Mouse (Mus musculus) myocyte (in vitro differentiated cells): ENCODE data around the gene H2afy. TPM values are rescaled to one million over a fixed set of nuclear protein-coding genes. Genes with fewer than 3 reads are reported as not detected.
A peak's percentile ranks its signal among the peaks of the same experiment; 100 is the strongest.

Experiments
- H3K27me3 ChIP-seq: one replicate; pipeline ENCODE4 v1.6.1; 2011; ENCODE audit not compliant: control insufficient read depth, insufficient read depth, insufficient read length
- H3K36me3 ChIP-seq: one replicate; pipeline ENCODE4 v1.6.1; 2011; ENCODE audit not compliant: control insufficient read depth, insufficient read depth
- H3K4me2 ChIP-seq: one replicate; pipeline ENCODE4 v1.6.1; 2011; ENCODE audit warnings: low read depth, control low read depth
- H3K4me3 ChIP-seq: one replicate; pipeline ENCODE4 v1.5.1; 2011; ENCODE audit warnings: mild to moderate bottlenecking, control low read depth, moderate library complexity
- H3K79me2 ChIP-seq: one replicate; pipeline ENCODE4 v1.6.1; 2011; ENCODE audit not compliant: control insufficient read depth, insufficient read depth
- H3ac ChIP-seq: one replicate; pipeline ENCODE4 v1.6.1; 2011; ENCODE audit not compliant: control insufficient read depth, insufficient read length
- CEBPB ChIP-seq: IDR thresholded peaks from 2 replicates; pipeline ENCODE4 v1.6.1; 2011; ENCODE audit warnings: mild to moderate bottlenecking, moderate library complexity; ENCODE audit not compliant: poor library complexity, insufficient read depth, severe bottlenecking
- E2F4 ChIP-seq: IDR thresholded peaks from one replicate; pipeline ENCODE4 v1.6.1; 2011; ENCODE audit warnings: mild to moderate bottlenecking, control low read depth, moderate library complexity; ENCODE audit not compliant: insufficient read depth
- MAX ChIP-seq: IDR thresholded peaks from one replicate; pipeline ENCODE4 v1.6.1; 2011; ENCODE audit warnings: low read depth, mild to moderate bottlenecking, control low read depth
- MYOD1 ChIP-seq, 3 experiments: IDR thresholded peaks; one replicate each; pipeline ENCODE4 v1.6.1; 2011; ENCODE audit warnings: control low read depth in 2 of 3, low read depth in 2 of 3, mild to moderate bottlenecking in 2 of 3, moderate library complexity in 1 of 3; ENCODE audit not compliant: insufficient read length in 2 of 3, control insufficient read depth in 1 of 3
- MYOG ChIP-seq, 3 experiments: IDR thresholded peaks; one replicate each; pipeline ENCODE4 v1.6.1; 2011; ENCODE audit warnings: control low read depth in 2 of 3, low read depth in 2 of 3, mild to moderate bottlenecking in 2 of 3; ENCODE audit not compliant: insufficient read length in 2 of 3, control insufficient read depth in 1 of 3, insufficient read depth in 1 of 3
- POLR2A ChIP-seq: IDR thresholded peaks from one replicate; pipeline ENCODE4 v1.6.1; 2011; ENCODE audit warnings: low read depth, mild to moderate bottlenecking, control low read depth, moderate library complexity; ENCODE audit not compliant: insufficient read length
- POLR2AphosphoS2 ChIP-seq: IDR thresholded peaks from one replicate; pipeline ENCODE4 v1.6.1; 2011; ENCODE audit warnings: low read depth, control low read depth; ENCODE audit not compliant: insufficient read length
- REST ChIP-seq: IDR thresholded peaks from one replicate; pipeline ENCODE4 v1.6.1; 2011; ENCODE audit warnings: mild to moderate bottlenecking, control low read depth, moderate library complexity; ENCODE audit not compliant: insufficient read depth, insufficient read length
- SRF ChIP-seq: IDR thresholded peaks from one replicate; pipeline ENCODE4 v1.6.1; 2011; ENCODE audit warnings: low read depth; ENCODE audit not compliant: control insufficient read depth, insufficient read length
- TCF12 ChIP-seq: IDR thresholded peaks from one replicate; pipeline ENCODE4 v1.6.1; 2011; ENCODE audit warnings: mild to moderate bottlenecking, control low read depth; ENCODE audit not compliant: poor library complexity, insufficient read depth, severe bottlenecking
- TCF3 ChIP-seq: IDR thresholded peaks from one replicate; pipeline ENCODE4 v1.6.1; 2011; ENCODE audit warnings: low read depth, control low read depth; ENCODE audit not compliant: insufficient read length
- USF1 ChIP-seq: IDR thresholded peaks from one replicate; pipeline ENCODE4 v1.6.1; 2011; ENCODE audit warnings: low read depth, mild to moderate bottlenecking, control low read depth, moderate library complexity
- polyA plus RNA-seq: library from polyadenylated mRNA; unstranded; fragments of >200 nt; fragmentation: generic; extraction: Trizol; gene quantifications from one replicate; pipeline ENCODE4 v1.2.1, GENCODE M21; 2012; ENCODE audit warnings: missing spikeins

H2afy gene
- polyA plus RNA-seq, 1 experiment: 62.8 TPM

DNA sequence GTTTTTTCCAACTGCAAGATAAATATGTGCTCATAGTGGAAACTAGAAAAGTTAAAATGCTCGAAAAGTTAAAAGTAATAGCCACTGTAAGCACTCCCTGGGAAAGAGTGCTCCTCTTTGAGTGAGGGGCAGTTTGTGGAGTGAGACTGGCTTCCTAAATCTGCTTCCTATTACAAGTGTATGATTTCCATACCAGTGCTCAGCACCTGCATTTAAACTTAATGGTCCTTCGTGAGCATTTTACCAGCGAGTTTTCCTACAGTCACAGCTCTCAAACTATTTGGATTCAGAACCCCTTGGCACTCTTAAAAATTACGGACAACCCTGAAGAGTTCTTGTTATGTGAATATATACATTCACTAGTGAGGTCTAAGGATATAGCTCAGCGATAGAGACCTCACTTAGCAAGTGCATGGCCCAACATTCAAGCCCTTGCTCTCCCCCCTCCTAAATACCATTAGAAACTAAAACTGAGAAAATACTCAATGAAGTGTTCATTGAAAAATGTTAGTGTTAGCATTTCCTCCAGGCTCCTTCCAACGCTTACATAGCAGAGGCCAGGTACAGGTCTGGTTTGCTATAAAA lies 3.1 kb upstream of the H2afy start:
- peaks cover 15% of the 10 kb centered on the region for H3K79me2 ChIP-seq
- no peak overlapping the region for H3K4me2 ChIP-seq
- TF ChIP-seq MAX: no peak
- TF ChIP-seq MYOG (IDR thresholded peaks at IDR 0.05; ENCODE audit: control insufficient read depth in 1 of 3, insufficient read depth in 1 of 3, insufficient read length in 2 of 3, low read depth in 2 of 3): no peak
- H3K27me3 ChIP-seq: peaks cover 19% of the 10 kb centered on the region
- no peak overlapping the region for H3ac ChIP-seq
- H3K4me3 ChIP-seq: no peak overlapping the region
- no peaks in the 10 kb centered on the region for H3K36me3 ChIP-seq

DNA sequence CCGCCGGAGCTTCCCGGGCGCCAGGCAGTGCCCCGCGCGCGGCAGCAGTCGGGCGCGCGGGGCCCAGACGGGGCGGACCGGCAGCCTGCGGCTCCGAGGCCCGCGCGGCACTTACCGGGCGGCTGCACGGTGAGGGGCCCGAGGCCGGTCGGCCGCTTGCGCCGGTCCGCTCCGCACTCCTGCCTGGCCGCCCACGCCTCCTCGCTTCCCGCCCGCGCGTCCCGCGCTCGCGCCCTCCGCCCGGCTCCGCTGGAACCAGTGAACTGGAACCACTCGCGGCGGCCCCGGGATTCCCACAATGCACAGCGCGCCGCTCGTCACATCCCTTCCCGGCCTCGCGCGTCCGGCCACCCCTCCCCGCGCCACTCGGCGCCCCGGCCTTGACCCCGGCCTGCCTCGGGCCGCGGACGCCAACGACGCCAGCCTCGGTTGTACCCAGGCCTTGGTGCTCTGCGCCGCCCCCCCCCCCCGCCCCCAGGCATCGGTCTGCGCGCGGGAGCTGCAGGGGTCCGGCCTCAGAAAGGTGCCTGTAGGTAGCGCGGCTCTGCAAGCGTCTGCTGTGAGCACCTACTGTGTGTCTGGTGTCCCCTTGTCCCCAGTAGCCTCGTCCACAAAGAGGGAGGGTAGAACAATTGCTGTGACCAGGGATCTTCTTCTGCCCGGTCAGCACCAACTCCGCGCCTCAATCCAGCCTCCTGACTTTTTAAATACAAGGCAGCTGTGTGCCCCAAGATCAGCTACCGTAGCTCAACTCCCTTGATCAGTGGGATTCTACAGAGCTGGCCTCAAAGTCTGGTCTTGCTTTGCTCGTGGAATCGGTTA lies 719 bp downstream of the H2afy start:
- Histone ChIP-seq H3K4me3 (peak overlapping the region; percentile 38), H3K27me3 (no peaks in the 10 kb centered on the region), H3K79me2 (peaks cover 53% of the 10 kb centered on the region), H3K36me3 (peaks cover 6% of the 10 kb centered on the region), H3ac (peak overlapping the region; percentile 84), H3K4me2 (peak overlapping the region; percentile 97)
- TF ChIP-seq TCF3 (no peak), TCF12 (no peak), REST (no peak), POLR2A (peak; percentile 83), SRF (no peak), USF1 (no peak), CEBPB (no peak), MYOG (IDR thresholded peaks at IDR 0.05; ENCODE audit: control insufficient read depth in 1 of 3, insufficient read depth in 1 of 3, insufficient read length in 2 of 3, low read depth in 2 of 3) (no peak), MAX (no peak), POLR2AphosphoS2 (peak; percentile 74), MYOD1 (IDR thresholded peaks at IDR 0.05; ENCODE audit: control insufficient read depth in 1 of 3, insufficient read length in 2 of 3, low read depth in 2 of 3) (peak in 1 of 3 experiments; percentile 12), E2F4 (peak; percentile 5)

DNA sequence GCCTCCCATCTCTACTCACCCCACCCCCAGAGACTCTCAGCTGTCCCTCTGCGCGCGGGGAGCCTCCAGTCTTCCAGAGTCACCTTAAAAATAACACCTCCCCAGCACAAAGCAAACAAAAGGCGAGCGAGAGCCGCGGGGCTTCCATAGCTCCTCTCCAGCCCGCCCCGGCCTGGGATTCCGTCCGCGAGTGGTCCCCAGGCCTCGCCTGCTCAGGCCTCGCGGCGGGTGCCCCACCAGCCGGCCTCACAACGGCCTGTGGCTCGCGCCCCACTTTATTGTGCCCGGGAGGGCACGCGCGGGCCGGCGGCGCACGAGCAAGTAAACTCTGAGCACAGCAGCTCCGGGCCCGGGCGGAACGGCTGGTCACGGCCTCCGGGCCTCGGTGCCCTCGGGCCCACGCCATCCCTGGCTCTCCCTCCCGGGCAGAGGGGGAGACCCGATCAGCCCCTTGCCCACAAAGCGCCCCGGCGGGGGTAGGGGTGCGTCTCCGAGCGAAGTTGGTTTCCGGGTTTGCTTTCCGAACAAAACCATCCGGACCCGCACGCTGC lies 1.5 kb downstream of the H2afy start:
- peak overlapping the region; percentile 38 for H3K4me3 ChIP-seq
- TF ChIP-seq TCF12 (no peak), MAX (no peak), E2F4 (no peak), MYOG (IDR thresholded peaks at IDR 0.05; ENCODE audit: control insufficient read depth in 1 of 3, insufficient read depth in 1 of 3, insufficient read length in 2 of 3, low read depth in 2 of 3) (peak in 1 of 3 experiments; percentile 43), SRF (no peak)
- H3K36me3 ChIP-seq: peaks cover 6% of the 10 kb centered on the region
- H3K27me3 ChIP-seq: no peaks in the 10 kb centered on the region
- H3K79me2 ChIP-seq: peaks cover 60% of the 10 kb centered on the region
- H3K4me2 ChIP-seq: peak overlapping the region; percentile 72
- H3ac ChIP-seq: peak overlapping the region; percentile 84

DNA sequence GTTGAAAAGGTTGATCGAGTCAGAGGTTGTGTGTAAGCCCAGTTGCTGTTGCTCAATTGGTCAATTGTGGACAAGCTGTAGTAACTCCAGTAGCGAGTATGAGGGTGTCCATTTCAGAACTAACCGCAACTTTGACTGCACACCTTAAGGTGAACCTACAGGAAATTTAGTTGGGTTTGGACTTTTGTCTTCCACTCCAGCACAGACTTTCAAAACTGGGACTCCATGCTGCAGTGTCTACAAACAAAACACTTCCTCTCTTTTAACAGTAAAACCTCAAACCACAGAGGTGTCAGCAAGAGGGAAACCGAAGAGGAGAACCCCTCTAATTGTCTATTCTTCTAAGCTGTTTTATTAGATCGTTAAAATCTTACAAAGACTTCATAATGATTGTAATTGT lies 2.1 kb downstream of the H2afy start:
- peak overlapping the region; percentile 84 for H3ac ChIP-seq
- TF ChIP-seq USF1 (no peak), TCF12 (no peak), E2F4 (no peak), REST (no peak), CEBPB (no peak), SRF (no peak), MYOD1 (IDR thresholded peaks at IDR 0.05; ENCODE audit: control insufficient read depth in 1 of 3, insufficient read length in 2 of 3, low read depth in 2 of 3) (no peak), MYOG (IDR thresholded peaks at IDR 0.05; ENCODE audit: control insufficient read depth in 1 of 3, insufficient read depth in 1 of 3, insufficient read length in 2 of 3, low read depth in 2 of 3) (no peak), POLR2AphosphoS2 (no peak), MAX (no peak), TCF3 (no peak), POLR2A (no peak)
- H3K27me3 ChIP-seq: no peaks in the 10 kb centered on the region
- H3K4me3 ChIP-seq: peak overlapping the region; percentile 38
- peaks cover 6% of the 10 kb centered on the region for H3K36me3 ChIP-seq
- H3K4me2 ChIP-seq: peak overlapping the region; percentile 72
- H3K79me2 ChIP-seq: peaks cover 65% of the 10 kb centered on the region

DNA sequence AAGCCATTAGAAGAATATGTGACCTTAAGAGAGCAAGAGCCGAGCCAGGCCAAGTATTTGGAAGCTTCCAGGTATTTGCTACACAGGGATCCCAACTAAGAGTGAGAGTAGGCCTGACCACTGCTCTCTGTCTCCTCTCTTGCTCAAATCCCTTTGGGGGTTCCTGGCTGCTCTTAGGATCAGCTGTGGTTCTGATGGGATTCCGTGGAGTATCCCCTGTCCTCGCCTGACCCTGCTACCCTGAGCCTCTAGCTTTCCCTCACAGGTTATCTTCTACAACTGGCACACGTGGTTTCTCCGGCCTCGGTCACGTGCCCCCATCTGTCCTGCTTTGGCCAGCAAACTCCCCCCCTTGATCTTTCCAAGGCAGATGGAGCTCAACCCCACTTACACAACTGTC lies 3.2 kb downstream of the H2afy start:
- no peak overlapping the region for H3K4me3 ChIP-seq

More for the DNA sequence above, 3.2 kb downstream of the H2afy start:
- H3K4me2 ChIP-seq: no peak overlapping the region
- peak in 1 of 3 experiments; percentile 24 for TF ChIP-seq MYOG (IDR thresholded peaks at IDR 0.05; ENCODE audit: control insufficient read depth in 1 of 3, insufficient read depth in 1 of 3, insufficient read length in 2 of 3, low read depth in 2 of 3)
- no peak for TF ChIP-seq POLR2AphosphoS2
- no peak overlapping the region for H3ac ChIP-seq
- H3K79me2 ChIP-seq: peaks cover 72% of the 10 kb centered on the region
- peaks cover 6% of the 10 kb centered on the region for H3K36me3 ChIP-seq
- no peaks in the 10 kb centered on the region for H3K27me3 ChIP-seq
